Mouse (Mus musculus): ENCODE data around the gene Cdk2ap2.

GRCm38 (mm10) chr19:4119716-4120487 lies 22.9 kb downstream of the Cdk2ap2 start:
- TF ChIP-seq CTCF (IDR thresholded peaks at IDR 0.05; ENCODE audit: low read depth, low read length) (no peak), POLR2A (IDR thresholded peaks at IDR 0.05; ENCODE audit: extremely low read depth, insufficient read depth, low read length) (no peak)
